Mouse (Mus musculus): ENCODE measurements at regions not wholly inside any gene's neighbourhood (a gene's known extent, or its start where the extent isn't known, plus 50 kb on each side); places are given as distances from the start of the nearest gene placed in this dataset.

DNA sequence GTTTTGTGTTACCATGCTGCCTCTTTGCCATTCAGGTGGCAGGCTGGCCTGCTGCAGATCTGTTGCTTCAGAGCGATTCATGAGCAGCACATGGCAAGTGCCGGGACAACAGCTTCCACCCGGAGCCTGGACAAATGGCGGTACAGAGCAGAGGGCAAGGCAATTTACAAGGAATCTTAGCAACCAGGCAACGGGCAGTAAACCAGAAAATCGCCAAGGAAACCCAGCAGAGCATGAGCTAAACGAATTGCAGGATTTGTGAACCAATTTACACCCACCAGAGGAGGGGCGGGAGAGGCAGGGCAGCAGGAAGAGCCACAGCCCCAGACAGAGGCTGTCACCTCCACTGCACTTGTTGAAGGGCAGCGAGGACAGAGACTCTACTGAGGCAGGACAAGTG is 60.5 kb upstream of the Loxl4 start:
- DNase-seq: peak; percentile 48

DNA sequence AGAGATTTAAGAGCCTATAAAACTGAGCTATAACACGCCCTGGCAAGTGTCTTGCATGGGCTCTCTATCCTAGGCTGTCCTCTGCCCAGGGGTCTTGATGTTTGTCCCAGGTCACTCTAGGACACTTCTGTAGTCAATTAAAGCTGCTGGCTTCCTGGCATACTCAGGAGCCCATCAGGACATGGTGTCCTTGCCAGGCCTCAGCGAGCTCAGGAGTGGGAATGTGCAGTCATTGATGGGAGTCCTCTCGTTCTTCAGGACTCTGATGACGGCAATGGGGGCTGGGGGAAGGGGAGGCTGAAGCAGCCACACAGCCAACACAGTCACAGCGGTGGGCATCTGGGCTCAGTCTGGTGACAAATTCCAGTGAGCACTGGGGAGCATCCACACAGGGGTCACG is 57.3 kb upstream of the Loxl4 start:
- no peak for DNase-seq

- DNase-seq: no peak
Observed at GRCm38 (mm10) chr19:42668385-42669098, 55.9 kb upstream of the Loxl4 start.

GRCm38 (mm10) chr19:42666906-42667305 is 54.3 kb upstream of the Loxl4 start:
- no peak for DNase-seq
